Comparison of ENCODE assay signal across 18 mouse cellular contexts in genomic region chr6:55332773-55333109, GRCm38 (mm10). TPM values are rescaled to one million over a fixed set of nuclear protein-coding genes. Genes with fewer than 3 reads are reported as not detected.
A peak's percentile ranks its signal among the peaks of the same experiment; 100 is the strongest.
DNase-seq lines count a peak whose midpoint lies in the region; ATAC-seq and TF ChIP-seq lines count a peak whose summit lies in the region.
"Had no signal": no experiment of that assay in that cellular context is flagged by ENCODE, and none has a peak within 500 bp of the region (broad histone marks: within the 10 kb centered on the region; RNA-seq: fewer than 3 reads in every experiment).

No protein-coding gene starts in this region.

- no peaks in the 10 kb centered on the region for H3K27me3 ChIP-seq in lung, embryonic 14.5 days (ENCODE audit: insufficient read depth, low read length)
- no peaks in the 10 kb centered on the region; the same call in 1 of the 2 replicates for H3K27me3 ChIP-seq in embryonic facial prominence, embryonic 13.5 days
- H3K27me3 ChIP-seq in limb, embryonic 14.5 days (ENCODE audit: control insufficient read depth, insufficient read depth, low read length), result no peaks in the 10 kb centered on the region
- H3K27me3 ChIP-seq: neural tube, embryonic 12.5 days had no signal

- H3K4me2 ChIP-seq in lung, embryonic 14.5 days, result no peak overlapping the region
- 0 out of 2 replicates have a peak overlapping the region, but pooled peaks have one; percentile 14 for H3K4me2 ChIP-seq in embryonic facial prominence, embryonic 13.5 days
- no peak overlapping the region for H3K4me2 ChIP-seq in limb, embryonic 14.5 days (replicated peaks; ENCODE audit: low read depth, low read length, severe bottlenecking)
- H3K4me2 ChIP-seq: liver, embryonic 13.5 days; neural tube, embryonic 12.5 days had no signal

- peaks cover 14% of the 10 kb centered on the region for H3K4me1 ChIP-seq in lung, embryonic 14.5 days (ENCODE audit: insufficient read depth)
- peaks cover 59% of the 10 kb centered on the region for H3K4me1 ChIP-seq in embryonic facial prominence, embryonic 13.5 days
- H3K4me1 ChIP-seq in limb, embryonic 14.5 days (ENCODE audit: control insufficient read depth, insufficient read depth, low read length), result peaks cover 53% of the 10 kb centered on the region

- no peak for DNase-seq in gastrocnemius, adult 2 months
- no peak for DNase-seq in gastrocnemius, postnatal 10 days
- DNase-seq in lung, embryonic 14.5 days, result peak; percentile 73
- no peak for DNase-seq in lung, postnatal 36 days
- DNase-seq in limb, embryonic 14.5 days (ENCODE audit: low spot score), result peak; percentile 91
- DNase-seq in adipocyte (ENCODE audit: low spot score), result no peak
- no peak for DNase-seq in thymus, postnatal 4 days
- DNase-seq: cerebellum, postnatal 14 days; gastrocnemius, postnatal 25 days; kidney, postnatal 14 days; liver, embryonic 13.5 days; right cerebral cortex, adult 18-20 months; thymus, postnatal 36 days had no signal

- peak; percentile 42; the same call in 1 of the 2 replicates for ATAC-seq in lung, embryonic 14.5 days (ENCODE audit: insufficient read depth)
- ATAC-seq in embryonic facial prominence, embryonic 13.5 days (ENCODE audit: insufficient number of reproducible peaks, insufficient read depth, low FRiP score, low TSS enrichment, low read depth), result no peak
- peak; percentile 64 for ATAC-seq in limb, embryonic 14.5 days (ENCODE audit: low FRiP score, low read depth)

- no peaks in the 10 kb centered on the region for H3K9me3 ChIP-seq in lung, embryonic 14.5 days (ENCODE audit: low read depth, low read length)
- no peaks in the 10 kb centered on the region for H3K9me3 ChIP-seq in embryonic facial prominence, embryonic 13.5 days
- no peaks in the 10 kb centered on the region for H3K9me3 ChIP-seq in limb, embryonic 14.5 days (ENCODE audit: control insufficient read depth, low read length)
- H3K9me3 ChIP-seq: liver, embryonic 13.5 days; neural tube, embryonic 12.5 days had no signal

- intact Hi-C loops in gastrocnemius, adult 2 months (cut with DNase I), result loop anchor here (5.0 kb wide), 1 partner anchor 90 kb away; no protein-coding TSS in a partner anchor

- H3K27ac ChIP-seq in gastrocnemius, adult 2 months, result peak overlapping the region; percentile 80
- H3K27ac ChIP-seq in lung, embryonic 14.5 days (ENCODE audit: low read depth), result peak overlapping the region; percentile 24; the same call in 1 of the 2 replicates
- peak overlapping the region; percentile 80 for H3K27ac ChIP-seq in embryonic facial prominence, embryonic 13.5 days
- peak overlapping the region; percentile 73 for H3K27ac ChIP-seq in limb, embryonic 14.5 days (replicated peaks; ENCODE audit: low read depth, low read length)
- H3K27ac ChIP-seq: liver, embryonic 13.5 days; neural tube, embryonic 12.5 days had no signal

- no peak overlapping the region; the same call in 1 of the 2 replicates for H3K4me3 ChIP-seq in gastrocnemius, adult 2 months
- no peak overlapping the region for H3K4me3 ChIP-seq in lung, embryonic 14.5 days (ENCODE audit: low read depth, low read length)
- no peak overlapping the region for H3K4me3 ChIP-seq in embryonic facial prominence, embryonic 13.5 days
- no peak overlapping the region for H3K4me3 ChIP-seq in limb, embryonic 14.5 days (replicated peaks; ENCODE audit: low read length)
- H3K4me3 ChIP-seq: liver, embryonic 13.5 days; neural tube, embryonic 12.5 days had no signal

- no peak overlapping the region for H3K9ac ChIP-seq in lung, embryonic 14.5 days
- H3K9ac ChIP-seq in embryonic facial prominence, embryonic 13.5 days, result peak overlapping the region; percentile 46; the same call in 1 of the 2 replicates
- no peak overlapping the region for H3K9ac ChIP-seq in limb, embryonic 14.5 days (ENCODE audit: low read depth, low read length, severe bottlenecking)
- H3K9ac ChIP-seq: liver, embryonic 13.5 days; neural tube, embryonic 12.5 days had no signal

- 58% methylated on average over 6 of the region's 6 CpGs for whole genome bisulfite sequencing in lung, embryonic 14.5 days
- 50% methylated on average over 6 of the region's 6 CpGs for WGBS in embryonic facial prominence, embryonic 13.5 days
- 32% methylated on average over 6 of the region's 6 CpGs for WGBS in limb, embryonic 14.5 days

- no peaks in the 10 kb centered on the region for H3K36me3 ChIP-seq in lung, embryonic 14.5 days (ENCODE audit: insufficient read depth)
- no peaks in the 10 kb centered on the region for H3K36me3 ChIP-seq in embryonic facial prominence, embryonic 13.5 days
- H3K36me3 ChIP-seq in limb, embryonic 14.5 days (ENCODE audit: control insufficient read depth, insufficient read depth, low read length), result no peaks in the 10 kb centered on the region
- H3K36me3 ChIP-seq: liver, embryonic 13.5 days; neural tube, embryonic 12.5 days had no signal

- no peak for TF ChIP-seq CTCF in gastrocnemius, adult 2 months (IDR thresholded peaks at IDR 0.05)
- TF ChIP-seq CTCF in lung, embryonic 14.5 days (IDR thresholded peaks at IDR 0.05; ENCODE audit: low read depth), result no peak

- no peak for TF ChIP-seq POLR2A in limb, embryonic 14.5 days (IDR thresholded peaks at IDR 0.05; ENCODE audit: borderline replicate concordance, extremely low read depth, insufficient read depth, insufficient read length)

RNA-seq across cellular contexts. Expression of gene Aqp1, which starts 3.5 kb away (rescaled TPM):
- total RNA-seq in gastrocnemius, adult 2 months (2021), result 100 to 1,000 TPM; 251 to 256 TPM
- 100 to 1,000 TPM; 127 to 167 TPM for total RNA-seq in gastrocnemius, postnatal 10 days (2021)
- 4.0 and 4.4 TPM in 2 replicates for polyA plus RNA-seq in lung, embryonic 14.5 days (2014; fragmentation: Nextera tagmentation; extraction: Ambion mirVana)
- 46.6 and 65.9 TPM in 2 replicates for polyA plus RNA-seq in embryonic facial prominence, embryonic 13.5 days (2015; fragmentation: Nextera tagmentation; extraction: Ambion mirVana)
- polyA plus RNA-seq in limb, embryonic 14.5 days (2012; rRNA removed), result 87.1 and 111 TPM in 2 replicates
- 15.3 and 17.8 TPM in 2 replicates for polyA plus RNA-seq in limb, embryonic 14.5 days (2014; fragmentation: Nextera tagmentation; extraction: Ambion mirVana)

RNA-seq across cellular contexts. Expression of gene Ghrhr, which starts 43.4 kb away (rescaled TPM):
- total RNA-seq in gastrocnemius, adult 2 months (2021), result not detected
- total RNA-seq in gastrocnemius, postnatal 10 days (2021), result not detected
- polyA plus RNA-seq in lung, embryonic 14.5 days (2014; fragmentation: Nextera tagmentation; extraction: Ambion mirVana), result not detected in 2 replicates
- polyA plus RNA-seq in embryonic facial prominence, embryonic 13.5 days (2015; fragmentation: Nextera tagmentation; extraction: Ambion mirVana), result not detected in 2 replicates
- not detected in 2 replicates for polyA plus RNA-seq in limb, embryonic 14.5 days (2012; rRNA removed)
- polyA plus RNA-seq in limb, embryonic 14.5 days (2014; fragmentation: Nextera tagmentation; extraction: Ambion mirVana), result not detected in 2 replicates
- total RNA-seq: ES-E14; gastrocnemius, postnatal 25 days; layer of hippocampus, postnatal 25 days; megakaryocyte, adult 5-6 weeks had no signal
- polyA plus RNA-seq: neural tube, embryonic 12.5 days had no signal

Comparison
In these comparisons a context has a peak if more than half of its experiments do, and no peak if none do; other contexts are left out.
1. DNase-seq: peak in lung, embryonic 14.5 days (single experiment) and limb, embryonic 14.5 days (single experiment); none in gastrocnemius, adult 2 months (single experiment), gastrocnemius, postnatal 10 days (single experiment), lung, postnatal 36 days (single experiment), adipocyte (single experiment) and thymus, postnatal 4 days (single experiment).
2. H3K27ac ChIP-seq: peak in every context shown above with its lines; median percentile 80 in gastrocnemius, adult 2 months; 80 in embryonic facial prominence, embryonic 13.5 days; 73 in limb, embryonic 14.5 days; 24 in lung, embryonic 14.5 days.